Mouse (Mus musculus) olfactory bulb, adult 2 months (tissue): ENCODE results near the gene Chd2.

Source experiments
- CTCF ChIP-seq: fragments of 200-500 bp; IDR thresholded peaks from 2 replicates; pipeline ENCODE4 v1.5.1; 2012; ENCODE audit warnings: low read depth, mild to moderate bottlenecking, low read length, moderate library complexity; ENCODE audit not compliant: insufficient read depth
- POLR2A ChIP-seq: fragments of 200-500 bp; IDR thresholded peaks from 2 replicates; pipeline ENCODE4 v1.6.1; 2012; ENCODE audit warnings: mild to moderate bottlenecking, low read depth, low read length, moderate library complexity; ENCODE audit not compliant: insufficient read depth

- TF ChIP-seq POLR2A (no peak), CTCF (no peak)
Measured at GRCm38 (mm10) chr7:73586206-73586605, 44.6 kb upstream of the Chd2 start.
